Mouse (Mus musculus) brain, embryonic 14.5 days (tissue): ENCODE measurements at regions not wholly inside any gene's neighbourhood (a gene's known extent, or its start where the extent isn't known, plus 50 kb on each side); places are given as distances from the start of the nearest gene placed in this dataset.

ENCODE experiments used
- CTCF ChIP-seq: fragments of 200-500 bp; IDR thresholded peaks from 2 replicates; pipeline ENCODE4 v1.5.1; 2012; ENCODE audit warnings: inconsistent platforms, mild to moderate bottlenecking, moderate library complexity, borderline replicate concordance; ENCODE audit not compliant: insufficient read depth, insufficient read length; ENCODE audit errors: extremely low read depth
- POLR2A ChIP-seq: fragments of 200-500 bp; IDR thresholded peaks from 2 replicates; pipeline ENCODE4 v1.6.1; 2012; ENCODE audit warnings: mild to moderate bottlenecking, inconsistent platforms, borderline replicate concordance; ENCODE audit not compliant: poor library complexity, insufficient read depth, insufficient read length, severe bottlenecking; ENCODE audit errors: extremely low read depth

DNA sequence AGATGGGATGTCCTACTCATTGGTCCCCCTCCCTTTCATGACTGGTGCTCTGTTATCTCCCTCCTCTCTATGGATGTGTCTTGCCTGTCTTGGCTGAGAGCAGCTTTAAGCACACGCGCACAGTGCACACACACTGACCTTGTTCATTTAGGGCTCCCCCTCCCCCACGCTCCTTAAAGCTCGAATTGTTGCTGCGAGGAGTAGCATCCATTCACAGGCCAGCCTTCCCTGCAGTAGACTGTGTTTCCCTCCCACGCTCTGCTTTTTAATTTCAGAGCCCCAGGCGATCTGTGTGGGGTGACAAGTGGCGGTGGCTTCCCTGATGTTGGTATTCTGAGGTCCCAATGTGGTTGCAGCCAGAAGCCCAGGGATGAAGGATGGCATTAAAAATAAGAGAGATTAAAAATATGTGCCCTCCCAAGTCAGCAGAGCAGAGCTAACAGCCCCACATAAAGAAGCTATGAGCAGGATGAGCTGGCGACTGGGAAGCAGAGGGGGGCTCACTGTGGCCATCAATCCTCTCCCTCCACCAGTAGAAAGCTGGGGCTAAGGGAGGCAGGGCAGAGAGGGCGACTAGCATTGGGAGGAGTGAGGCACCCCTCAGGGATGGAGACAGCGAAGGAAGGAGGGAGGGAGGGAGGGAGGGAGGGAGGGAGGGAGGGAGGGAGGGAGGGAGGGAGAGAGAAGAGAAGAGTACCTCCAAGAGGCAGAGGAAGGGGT, 174.2 kb upstream of the Myt1l start:
- TF ChIP-seq POLR2A (no peak), CTCF (no peak)
